Mouse (Mus musculus) bone marrow, adult 2 months (tissue): Measurements from ENCODE around the gene Hmox1. TPM values are rescaled to one million over a fixed set of nuclear protein-coding genes. Genes with fewer than 3 reads are reported as not detected.
A peak's percentile ranks its signal among the peaks of the same experiment; 100 is the strongest.

Experiments
- H3K27ac ChIP-seq: fragments of 200-500 bp; 2 replicates; pipeline ENCODE4 v1.5.1; 2012; ENCODE audit warnings: low read depth, mild to moderate bottlenecking, control low read depth, inconsistent platforms, low read length; ENCODE audit not compliant: control insufficient read depth, poor library complexity, insufficient read depth
- H3K4me1 ChIP-seq: fragments of 200-500 bp; 2 replicates; pipeline ENCODE4 v1.6.1; 2011; ENCODE audit warnings: low read length; ENCODE audit not compliant: control insufficient read depth, insufficient read depth
- H3K4me3 ChIP-seq: fragments of 200-500 bp; replicated peaks from 2 replicates; pipeline ENCODE3; 2011; ENCODE audit warnings: mild to moderate bottlenecking, low read depth, low read length, control low read depth; ENCODE audit not compliant: control insufficient read depth
- CTCF ChIP-seq: fragments of 200-500 bp; IDR thresholded peaks from 2 replicates; pipeline ENCODE4 v1.5.1; 2011; ENCODE audit warnings: low read length, control low read depth; ENCODE audit not compliant: control insufficient read depth, insufficient read depth
- POLR2A ChIP-seq: fragments of 200-500 bp; IDR thresholded peaks from 2 replicates; pipeline ENCODE4 v1.6.1; 2011; ENCODE audit warnings: low read depth, mild to moderate bottlenecking, control low read depth, low read length, borderline replicate concordance; ENCODE audit not compliant: control insufficient read depth
- WGBS: fragments of 180-500 bp; shearing (Covaris S2); methylation state at CpG from one replicate; pipeline ENCODE4 v1.1.7; 2018; 5-methylcytosine and 5-hydroxymethylcytosine counted together
- polyA plus RNA-seq: library from polyadenylated mRNA; stranded (reverse); fragments of >200 nt; gene quantifications from 2 replicates; pipeline ENCODE4 v1.2.4, GENCODE M21; 2011; ENCODE audit warnings: low replicate concordance; ENCODE audit not compliant: missing spikeins, insufficient read depth, insufficient read length

Hmox1 gene
- polyA plus RNA-seq, 1 experiment = 297 TPM

DNA sequence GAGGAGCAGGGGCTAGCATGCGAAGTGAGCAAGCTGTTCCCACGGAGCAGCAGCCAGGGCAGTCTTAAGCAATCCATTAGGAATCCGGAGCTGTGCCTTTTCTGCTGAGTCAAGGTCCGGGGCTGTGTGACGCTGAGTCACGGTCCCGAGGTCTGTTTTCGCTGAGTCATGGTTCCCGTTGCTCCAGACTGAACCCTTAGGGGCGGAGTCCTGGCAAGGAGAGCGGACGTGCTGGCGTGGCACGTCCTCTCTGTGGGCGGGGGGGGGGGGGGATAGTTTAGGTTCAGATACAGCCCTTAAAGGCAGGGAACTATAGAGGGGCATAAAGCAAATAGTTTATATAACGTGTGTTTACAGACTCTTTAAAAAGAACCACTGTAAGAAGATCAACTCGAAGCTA, 9.6 kb upstream of the Hmox1 start:
- WGBS = 2% methylated on average over 17 of the region's 17 CpGs
- Histone ChIP-seq H3K4me3 (peak overlapping the region; percentile 44), H3K4me1 (peaks cover 8% of the 10 kb centered on the region), H3K27ac (peak overlapping the region; percentile 4; the same call in 1 of the 2 replicates)
- TF ChIP-seq CTCF = no peak
- 0 out of 2 replicates have a peak, but pooled peaks have one; percentile 25 for TF ChIP-seq POLR2A

DNA sequence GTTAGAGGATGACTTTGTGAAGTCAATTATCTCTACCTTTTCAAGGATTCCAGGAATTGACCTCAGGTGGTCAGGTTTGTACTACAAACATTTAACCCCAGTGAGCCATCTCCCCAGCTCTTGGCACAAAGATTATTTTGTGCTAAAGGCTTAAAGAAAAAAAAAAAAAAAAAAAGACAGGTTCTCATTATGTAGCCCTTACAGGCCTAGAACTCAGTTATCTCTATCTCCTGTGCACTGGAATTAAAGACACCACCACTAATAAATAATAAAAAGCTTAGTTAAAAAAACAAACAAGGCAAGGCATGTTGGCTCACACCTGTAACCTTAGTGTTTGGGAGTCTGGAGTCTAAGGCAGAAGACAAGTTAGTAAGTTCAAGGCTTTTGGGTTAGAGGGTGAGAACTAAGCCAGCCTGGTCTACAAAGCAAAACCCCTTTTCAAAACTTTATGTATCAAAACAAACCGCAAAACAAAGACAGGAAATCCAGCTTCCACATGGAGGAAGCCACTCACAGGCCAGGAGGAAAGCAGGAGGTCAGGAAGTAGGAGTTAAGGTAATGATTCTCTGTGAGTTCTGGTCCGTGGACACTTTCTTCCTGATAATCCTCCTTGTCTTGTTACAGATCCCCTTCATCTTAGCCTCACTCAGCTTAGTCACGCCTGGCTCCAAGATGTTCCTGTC, 8.9 kb upstream of the Hmox1 start:
- Histone ChIP-seq H3K4me3 (no peak overlapping the region), H3K27ac (no peak overlapping the region; the same call in 1 of the 2 replicates), H3K4me1 (peaks cover 8% of the 10 kb centered on the region)
- 22% methylated on average over 3 of the region's 3 CpGs for WGBS
- TF ChIP-seq CTCF (no peak), POLR2A (no peak)

DNA sequence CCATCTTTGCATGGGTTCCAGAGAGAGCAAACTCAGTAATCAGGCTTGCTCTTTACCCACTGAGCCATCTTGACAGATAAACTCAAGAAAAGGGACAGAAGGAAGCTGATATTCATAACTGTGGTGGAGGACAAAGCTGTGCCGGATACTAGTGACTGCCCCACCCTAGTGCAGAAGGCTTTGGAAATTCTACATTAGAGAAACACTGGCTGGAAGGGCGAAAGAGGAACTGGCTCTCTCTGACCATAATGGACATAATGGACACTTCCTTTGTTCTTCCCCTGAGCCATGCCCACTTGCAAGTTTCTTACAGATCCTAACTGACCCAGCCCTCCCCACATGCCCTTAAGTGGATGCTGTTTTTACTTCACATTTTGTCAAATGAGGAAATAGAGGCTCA, 7.4 kb upstream of the Hmox1 start:
- H3K4me1 ChIP-seq = peaks cover 8% of the 10 kb centered on the region
- WGBS = 29% methylated on average over 2 of the region's 2 CpGs
- peak overlapping the region; percentile 18; the same call in 1 of the 2 replicates for H3K27ac ChIP-seq

DNA sequence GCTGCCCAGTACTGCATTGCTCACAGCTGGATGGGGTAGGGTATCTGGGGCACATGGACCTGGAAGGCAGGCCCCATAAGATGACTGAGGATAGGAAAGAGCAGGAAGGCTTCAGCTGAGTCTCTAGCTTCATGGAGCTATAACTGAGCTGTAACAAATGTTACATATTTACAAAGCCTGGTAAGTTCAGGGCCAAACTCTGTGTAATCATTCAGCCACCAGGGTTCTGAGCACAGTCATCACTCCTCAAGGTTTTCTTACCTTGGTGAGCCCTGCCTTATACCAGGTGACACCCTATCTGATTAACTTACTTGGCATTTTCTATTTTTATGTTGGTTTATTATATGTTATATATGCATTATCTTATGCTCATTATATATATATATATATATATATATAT, 6.3 kb upstream of the Hmox1 start:
- Histone ChIP-seq H3K4me1 (peaks cover 3% of the 10 kb centered on the region), H3K27ac (no peak overlapping the region), H3K4me3 (no peak overlapping the region)
- TF ChIP-seq POLR2A = no peak
- TF ChIP-seq CTCF = no peak

More for the DNA sequence above, 7.4 kb upstream of the Hmox1 start:
- TF ChIP-seq CTCF (no peak), POLR2A (no peak)
- no peak overlapping the region for H3K4me3 ChIP-seq

DNA sequence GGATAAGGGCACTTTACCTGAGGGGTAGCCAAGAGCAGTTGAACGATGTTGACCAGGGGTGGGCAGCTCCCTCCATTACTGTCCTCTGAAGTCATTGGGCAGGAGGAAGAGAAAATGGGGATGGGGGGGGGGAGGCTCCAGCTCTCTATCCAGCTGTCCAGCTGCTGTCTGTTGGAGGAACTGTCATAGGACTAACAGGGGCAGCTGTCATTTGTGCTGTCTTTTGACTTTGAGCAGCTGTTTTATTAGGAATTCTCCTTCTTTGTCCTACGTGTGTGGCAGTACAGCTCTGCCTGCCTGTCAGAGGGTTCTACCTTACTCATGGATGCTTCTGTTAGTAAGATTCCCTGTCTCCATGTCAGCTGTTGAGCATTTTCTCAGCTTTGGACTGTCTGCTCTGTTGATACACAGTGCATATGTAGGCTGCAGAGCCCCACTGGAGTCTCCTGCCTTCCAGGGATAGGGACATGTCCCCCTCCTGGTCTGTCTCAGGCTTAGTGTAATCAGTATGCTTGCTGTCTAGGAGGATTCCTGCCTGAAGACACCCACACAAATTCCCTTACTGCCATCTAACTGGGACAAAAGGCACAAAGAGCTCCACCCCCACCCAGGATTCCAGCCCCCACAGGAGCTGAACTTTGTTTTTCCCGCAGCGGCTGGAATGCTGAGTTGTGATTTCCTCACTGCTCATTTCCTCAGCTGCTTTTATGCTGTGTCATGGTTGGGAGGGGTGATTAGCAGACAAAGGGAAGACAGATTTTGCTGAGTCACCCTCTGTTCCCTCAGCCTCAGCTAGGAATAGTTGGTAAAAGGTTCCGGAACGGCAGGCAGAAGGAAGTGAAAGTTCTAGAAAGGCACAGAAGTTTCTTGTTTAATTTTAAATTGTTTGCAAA, 4.2 kb upstream of the Hmox1 start:
- H3K4me1 ChIP-seq = no peaks in the 10 kb centered on the region; the same call in 1 of the 2 replicates
- no peak overlapping the region for H3K4me3 ChIP-seq
- 10% methylated on average over 6 of the region's 6 CpGs for WGBS
- TF ChIP-seq POLR2A = no peak
- no peak for TF ChIP-seq CTCF
- no peak overlapping the region; the same call in 1 of the 2 replicates for H3K27ac ChIP-seq

DNA sequence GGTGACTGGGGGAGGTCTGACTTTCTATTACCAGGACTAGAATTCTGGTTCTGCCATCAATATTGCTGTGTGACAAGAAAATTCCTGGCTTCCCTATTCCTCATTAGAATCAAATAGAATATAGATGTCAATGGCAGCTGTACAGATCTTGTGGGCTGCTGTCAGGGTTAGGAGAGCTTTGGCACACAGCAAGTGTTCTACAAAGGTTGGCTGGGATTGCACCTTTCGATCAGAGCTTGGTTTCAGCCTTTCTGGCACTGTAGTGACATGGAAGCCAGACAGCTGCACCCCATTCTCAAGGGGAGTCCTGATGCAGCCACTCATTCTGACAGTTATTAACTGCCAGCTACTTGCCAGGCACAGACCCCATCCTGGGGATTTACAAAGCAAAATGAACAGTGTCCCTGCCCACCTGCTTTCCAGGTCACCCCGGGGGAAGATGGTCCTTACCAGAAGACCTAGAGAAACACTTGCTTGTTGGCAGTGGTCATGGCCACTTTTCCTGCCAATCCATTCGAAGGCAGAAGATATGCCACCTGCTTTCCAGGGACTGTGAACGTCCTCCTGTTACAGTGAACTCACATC, 2.5 kb upstream of the Hmox1 start:
- 78% methylated on average over 4 of the region's 4 CpGs for WGBS
- TF ChIP-seq POLR2A = no peak
- no peak for TF ChIP-seq CTCF
- H3K4me1 ChIP-seq = no peaks in the 10 kb centered on the region; the same call in 1 of the 2 replicates
- H3K27ac ChIP-seq = no peak overlapping the region
- H3K4me3 ChIP-seq = no peak overlapping the region

DNA sequence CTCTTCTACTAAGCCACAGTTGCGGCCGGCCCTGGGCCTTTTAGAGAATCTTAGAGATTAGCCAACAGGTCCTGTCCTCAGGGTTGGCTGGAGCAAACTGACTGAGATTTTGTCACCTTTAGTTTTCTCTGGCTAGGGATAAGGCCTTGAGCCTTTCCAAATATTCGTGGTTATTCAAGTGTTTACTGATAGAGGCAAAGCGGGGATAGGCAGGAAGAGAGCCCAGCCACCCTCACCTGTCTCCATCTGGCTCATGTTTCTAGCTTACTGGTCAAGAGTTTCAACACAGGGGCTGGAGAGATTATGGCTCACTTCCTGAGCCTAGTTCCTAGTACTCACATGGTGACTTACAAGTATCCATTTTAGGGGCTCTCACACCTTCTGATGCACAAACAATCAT, 9.5 kb downstream of the Hmox1 start:
- no peak overlapping the region for H3K27ac ChIP-seq
- WGBS = 77% methylated on average over 4 of the region's 4 CpGs
- no peaks in the 10 kb centered on the region; the same call in 1 of the 2 replicates for H3K4me1 ChIP-seq
- TF ChIP-seq POLR2A (no peak), CTCF (no peak)
- no peak overlapping the region for H3K4me3 ChIP-seq

DNA sequence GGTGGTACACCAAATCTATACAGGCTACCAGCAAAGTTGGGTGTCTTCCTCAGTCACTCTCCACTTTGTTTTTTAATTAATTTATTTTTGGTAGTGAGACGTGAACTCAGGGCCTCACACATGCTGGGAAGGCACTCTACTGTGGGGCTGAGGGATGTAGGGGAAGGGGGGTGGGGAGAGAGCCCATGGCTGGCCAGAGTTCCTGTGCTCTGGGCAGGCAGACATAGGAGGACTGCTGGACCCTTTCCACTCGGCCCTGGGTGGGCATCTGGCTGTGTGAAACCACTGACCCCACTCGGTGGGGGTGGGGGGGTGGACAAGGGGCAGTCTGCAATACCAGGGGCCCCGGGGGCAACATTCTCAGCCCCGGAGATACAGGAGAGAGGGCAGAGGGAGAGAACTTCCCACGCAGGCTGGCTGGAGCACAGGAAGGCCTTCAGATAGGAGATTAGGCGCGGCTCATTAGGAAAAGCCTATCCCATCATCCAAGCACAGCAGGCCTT, 10.0 kb downstream of the Hmox1 start:
- TF ChIP-seq POLR2A (no peak), CTCF (no peak)
- H3K4me3 ChIP-seq = no peak overlapping the region
- H3K27ac ChIP-seq = no peak overlapping the region
- 63% methylated on average over 8 of the region's 8 CpGs for WGBS
- H3K4me1 ChIP-seq = no peaks in the 10 kb centered on the region; the same call in 1 of the 2 replicates
